Mouse (Mus musculus): ENCODE results near the gene Rabgap1. TPM values are rescaled to one million over a fixed set of nuclear protein-coding genes. Genes with fewer than 3 reads are reported as not detected.
"Not testable (repeated sequence)": the region's sequence is repeated elsewhere in the genome, so short reads cannot be mapped to it uniquely, and the experiment has no call there.

Rabgap1 gene
- 15.4 and 15.6 TPM in 2 replicates for polyA plus RNA-seq (2012; rRNA removed)

GRCm38 (mm10) chr2:37442611-37443591, at the start of gene Rabgap1, which contains the start of the genes Zbtb26 and Zbtb6:
Rabgap1 (plus strand) TSS chr2:37443279.
Zbtb26 (minus strand) TSS chr2:37443135.
Zbtb6 (minus strand) TSS chr2:37443171.
- no peak for DNase-seq (ENCODE audit: low read depth)

GRCm38 (mm10) chr2:37395539-37395938, 47.5 kb upstream of the Rabgap1 start:
- DNase-seq (ENCODE audit: low read depth), result no peak

- no peak for DNase-seq (ENCODE audit: low read depth)
Observed at GRCm38 (mm10) chr2:37421903-37422302, 21.2 kb upstream of the Rabgap1 start.

- peak; percentile 72 for DNase-seq (ENCODE audit: low read depth)
Observed at GRCm38 (mm10) chr2:37422306-37423304, 20.5 kb upstream of the Rabgap1 start, which contains the start of gene Rc3h2. Rc3h2 (minus strand) TSS chr2:37422903.

GRCm38 (mm10) chr2:37423671-37424070, 19.4 kb upstream of the Rabgap1 start:
- DNase-seq (ENCODE audit: low read depth), result no peak

GRCm38 (mm10) chr2:37430593-37431464, 12.2 kb upstream of the Rabgap1 start:
- no peak for DNase-seq (ENCODE audit: low read depth)

- no peak for DNase-seq (ENCODE audit: low read depth)
Observed at GRCm38 (mm10) chr2:37431609-37432008, 11.5 kb upstream of the Rabgap1 start.

GRCm38 (mm10) chr2:37451667-37452375, 8.7 kb downstream of the Rabgap1 start:
- DNase-seq (ENCODE audit: low read depth), result no peak

- DNase-seq (ENCODE audit: low read depth), result no peak
Observed at GRCm38 (mm10) chr2:37452376-37452760, 9.3 kb downstream of the Rabgap1 start.

- DNase-seq (ENCODE audit: low read depth), result no peak
Observed at GRCm38 (mm10) chr2:37460707-37461106, 17.6 kb downstream of the Rabgap1 start.

GRCm38 (mm10) chr2:37466266-37466665, 23.2 kb downstream of the Rabgap1 start:
- no peak for DNase-seq (ENCODE audit: low read depth)

- no peak for DNase-seq (ENCODE audit: low read depth)
Observed at GRCm38 (mm10) chr2:37479559-37479958, 36.5 kb downstream of the Rabgap1 start.

GRCm38 (mm10) chr2:37480039-37480438, 37.0 kb downstream of the Rabgap1 start:
- DNase-seq (ENCODE audit: low read depth), result no peak

- no peak for DNase-seq (ENCODE audit: low read depth)
Observed at GRCm38 (mm10) chr2:37484165-37484564, 41.1 kb downstream of the Rabgap1 start.

- no peak for DNase-seq (ENCODE audit: low read depth)
Observed at GRCm38 (mm10) chr2:37485370-37485769, 42.3 kb downstream of the Rabgap1 start.

- no peak for DNase-seq (ENCODE audit: low read depth)
Observed at GRCm38 (mm10) chr2:37486408-37486807, 43.3 kb downstream of the Rabgap1 start.

- DNase-seq (ENCODE audit: low read depth), result no peak
Observed at GRCm38 (mm10) chr2:37488956-37489355, 45.9 kb downstream of the Rabgap1 start.

- DNase-seq (ENCODE audit: low read depth), result no peak
Observed at GRCm38 (mm10) chr2:37497321-37497720, 54.2 kb downstream of the Rabgap1 start.

- not testable (repeated sequence) for DNase-seq (ENCODE audit: low read depth)
Observed at GRCm38 (mm10) chr2:37505856-37506255, 62.8 kb downstream of the Rabgap1 start.
